Mouse (Mus musculus): Measurements from ENCODE around the gene Slc25a48.

Gene Slc25a48

DNA sequence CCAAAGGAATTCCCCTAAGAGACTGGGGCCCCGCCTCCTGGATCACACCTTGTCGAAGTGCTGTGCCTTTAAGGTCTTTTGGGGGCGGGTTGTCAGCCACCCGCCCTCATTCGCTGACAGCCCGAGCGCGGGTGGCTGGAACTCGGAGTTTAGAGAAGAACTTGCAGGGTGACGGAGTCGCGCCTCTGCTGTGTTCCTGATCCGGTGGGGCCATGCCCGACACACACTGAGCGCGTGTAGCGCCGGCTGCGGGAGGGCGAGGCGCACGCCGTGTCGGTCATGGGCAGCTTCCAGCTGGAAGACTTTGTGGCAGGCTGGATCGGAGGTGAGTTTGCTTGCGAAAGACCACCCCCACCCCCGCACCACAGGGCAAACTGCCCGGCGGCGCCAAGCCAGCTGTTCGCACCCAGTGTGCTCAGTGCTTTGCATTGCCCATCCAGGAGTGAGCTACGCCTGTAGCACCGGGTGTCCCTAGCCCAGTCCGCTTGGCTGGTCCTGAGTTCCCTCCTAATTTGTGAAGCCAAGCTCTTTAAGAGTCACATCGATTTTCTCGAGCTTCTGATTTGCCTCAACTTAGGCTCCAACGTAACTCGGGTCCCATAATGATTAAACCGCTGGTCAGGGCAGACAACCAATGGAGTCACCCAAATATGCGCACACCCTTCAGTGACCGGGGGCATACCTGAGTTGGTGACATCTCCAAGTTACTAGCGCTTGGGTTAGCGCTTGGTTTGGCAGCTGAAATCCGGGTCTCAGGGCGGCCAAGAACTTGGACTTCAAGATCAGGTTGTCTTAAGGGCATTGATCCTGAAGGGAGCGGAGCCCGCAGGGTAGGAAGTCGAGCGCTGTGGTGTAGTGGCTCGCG lies at the start of gene Slc25a48:
Gene Slc25a48 (plus strand): TSS at position 145 of the 865 bp plus-strand sequence.
- peak; percentile 28 for DNase-seq

DNA sequence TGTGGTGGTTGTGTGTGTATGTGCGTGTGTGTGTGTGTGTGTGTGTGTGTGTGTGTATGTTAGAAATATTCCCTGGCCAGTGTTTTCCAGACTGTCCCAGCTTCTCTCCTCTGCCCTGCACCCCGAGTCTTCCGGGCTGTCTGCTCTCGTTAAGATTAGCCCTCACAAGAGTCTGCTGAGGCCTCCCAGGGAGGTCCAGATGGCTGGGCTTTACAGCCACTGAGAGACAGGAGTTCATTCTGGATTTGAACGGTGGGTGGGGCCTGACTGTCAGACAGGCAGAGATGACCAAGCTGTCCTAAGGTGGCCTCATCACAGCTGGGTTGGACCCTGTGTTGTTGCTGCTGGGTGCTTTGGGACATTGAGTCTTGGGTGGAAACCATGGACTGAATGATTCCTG lies 40.6 kb upstream of the Slc25a48 start:
- no peak for DNase-seq

DNA sequence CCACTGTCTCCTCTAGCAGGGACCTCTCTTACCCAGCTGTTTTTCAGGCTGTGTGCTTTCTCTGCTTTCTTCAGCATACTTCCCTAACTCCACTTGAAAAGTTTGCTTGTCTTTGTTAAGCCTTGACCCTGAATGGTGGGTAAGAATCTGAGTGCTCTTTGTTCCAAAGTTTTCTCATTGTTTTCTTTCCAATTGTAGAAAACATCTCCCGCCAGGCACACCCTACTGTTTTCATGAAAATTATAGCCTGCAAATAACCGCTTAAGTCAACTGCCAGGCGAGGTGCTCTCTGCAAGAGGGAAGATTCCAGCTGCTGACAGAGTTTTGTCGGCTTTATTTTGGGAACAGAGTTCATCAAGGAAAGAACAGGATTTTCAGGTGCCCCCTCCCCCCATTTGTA lies 37.0 kb upstream of the Slc25a48 start:
- no peak for DNase-seq

DNA sequence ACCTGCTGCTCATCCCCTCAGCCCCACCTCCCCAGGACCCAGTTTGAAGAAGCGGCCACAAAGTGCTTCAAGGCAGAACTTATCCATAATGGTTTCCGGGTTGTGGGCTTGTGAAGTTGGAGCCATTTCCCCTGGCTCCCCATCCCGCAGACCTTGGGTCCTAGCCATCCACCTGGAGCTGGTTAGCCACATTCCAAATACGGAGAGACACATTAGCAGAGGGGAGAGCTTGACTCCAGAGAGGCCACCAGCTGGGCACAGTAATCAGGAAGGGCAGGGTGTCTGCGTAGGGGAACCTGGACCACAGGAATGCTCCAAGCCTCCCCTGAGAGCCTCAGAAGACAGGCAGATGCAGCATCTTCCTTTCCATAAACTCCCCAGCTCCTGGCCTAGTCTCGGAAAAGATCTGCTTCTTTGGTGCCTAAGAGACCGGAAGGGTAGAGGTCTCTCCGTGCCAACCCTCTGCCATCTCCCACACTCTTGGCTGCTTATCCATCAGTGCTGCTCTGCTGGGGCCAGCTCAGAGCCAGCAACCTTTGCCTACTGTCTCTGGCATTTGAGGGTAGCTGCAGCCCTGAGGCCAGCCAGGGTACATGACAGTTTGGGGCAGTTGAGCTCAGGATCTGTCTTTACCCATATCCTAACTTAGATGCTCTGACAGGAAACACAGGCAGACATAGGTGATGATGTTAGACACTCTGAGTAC lies 34.6 kb upstream of the Slc25a48 start:
- DNase-seq, result no peak

DNA sequence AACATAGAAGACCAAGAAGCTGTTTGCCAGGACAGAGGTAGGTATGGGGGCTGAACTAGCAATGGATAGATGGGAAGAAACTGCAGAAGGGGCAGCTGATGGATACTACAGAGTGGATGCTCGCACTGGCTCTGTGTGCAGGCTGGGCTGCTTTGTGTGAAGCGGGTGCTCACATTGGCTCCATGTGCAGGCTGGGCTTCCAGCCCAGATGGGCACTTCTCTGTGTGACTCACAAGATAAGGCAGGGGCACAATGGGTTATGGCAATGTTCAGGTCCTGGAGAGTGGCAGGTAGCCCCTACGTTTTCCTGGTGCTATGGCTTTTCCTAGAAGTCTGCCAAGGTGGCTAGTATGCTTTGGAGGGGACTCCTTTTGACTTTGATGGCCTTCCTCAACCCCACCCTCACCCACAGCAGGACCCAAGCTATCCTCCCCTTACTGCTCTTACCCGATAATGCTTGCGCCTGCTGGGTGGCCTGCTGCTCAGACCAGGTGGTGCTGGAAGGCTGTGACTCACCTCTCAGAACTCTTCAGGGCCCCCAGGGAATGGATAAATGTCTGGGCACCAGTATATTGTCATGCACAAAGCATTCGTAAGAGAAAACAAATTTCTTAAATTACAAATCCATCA lies 33.5 kb upstream of the Slc25a48 start:
- DNase-seq, result no peak

DNA sequence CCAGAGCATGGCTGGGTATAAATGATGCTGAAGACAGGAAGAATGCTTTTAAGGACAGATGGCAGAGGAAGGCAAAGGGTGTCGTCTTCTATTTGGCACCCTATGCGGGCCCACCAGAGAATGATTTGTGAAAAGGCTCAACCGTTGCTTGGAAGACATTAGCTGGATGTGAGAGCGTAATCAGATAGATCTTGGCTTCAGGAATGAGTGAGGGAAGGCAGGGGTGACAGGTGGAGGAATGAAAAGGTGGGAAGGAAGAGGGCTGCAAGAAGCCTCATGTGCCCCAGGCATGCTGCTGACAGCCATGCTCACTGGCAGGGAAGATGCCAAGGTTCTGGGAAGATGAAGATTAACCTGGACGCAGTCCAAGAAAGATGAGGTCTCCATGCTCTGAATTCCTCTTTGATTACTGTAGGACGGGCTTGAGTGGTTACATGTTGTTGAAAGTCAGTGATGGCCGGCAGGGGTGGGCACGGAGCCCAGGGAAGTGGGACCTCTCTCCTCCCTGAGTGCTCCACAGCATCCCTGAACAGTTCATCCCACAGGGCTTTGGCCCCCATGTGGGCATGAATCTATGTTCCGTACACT lies 25.8 kb upstream of the Slc25a48 start:
- no peak for DNase-seq

DNA sequence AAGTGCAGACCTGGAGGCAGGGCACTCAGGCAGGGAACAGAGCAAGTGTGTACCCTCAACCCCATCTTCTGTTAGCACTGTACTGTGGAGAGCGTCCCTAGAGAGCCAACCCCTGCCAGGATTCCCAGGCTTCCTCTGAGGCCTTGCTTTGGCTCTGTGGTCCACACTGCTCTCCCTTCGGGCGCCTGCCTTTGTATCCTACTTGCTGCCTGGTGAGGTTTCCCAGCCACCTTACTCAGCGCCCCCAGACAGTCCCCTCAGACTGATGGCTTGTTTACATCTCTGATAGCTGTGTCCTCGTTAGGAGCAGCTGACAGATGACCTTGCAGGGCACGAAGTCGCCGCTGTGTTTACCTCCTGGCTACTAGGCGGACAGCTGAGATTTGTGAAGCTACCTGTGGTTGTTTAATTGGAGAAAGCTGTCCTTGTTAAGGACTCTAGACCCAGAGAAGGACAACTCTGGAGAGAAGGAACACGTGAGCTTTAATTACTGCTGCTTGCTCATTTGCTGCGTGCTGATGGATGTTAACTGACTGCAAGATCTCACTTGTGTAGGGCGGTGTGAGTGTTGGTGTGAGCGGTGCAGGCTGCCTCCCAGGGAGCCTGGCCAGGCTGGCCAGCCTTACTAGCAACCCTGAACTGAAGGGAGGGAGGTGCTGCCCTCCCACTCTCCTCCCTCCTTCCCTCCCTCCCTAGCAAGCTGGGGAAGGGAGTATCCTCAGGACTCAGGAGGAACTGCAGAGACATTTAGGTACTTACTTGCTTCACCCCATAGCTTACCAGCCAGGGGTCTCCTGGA lies 19.3 kb upstream of the Slc25a48 start:
- DNase-seq, result no peak

DNA sequence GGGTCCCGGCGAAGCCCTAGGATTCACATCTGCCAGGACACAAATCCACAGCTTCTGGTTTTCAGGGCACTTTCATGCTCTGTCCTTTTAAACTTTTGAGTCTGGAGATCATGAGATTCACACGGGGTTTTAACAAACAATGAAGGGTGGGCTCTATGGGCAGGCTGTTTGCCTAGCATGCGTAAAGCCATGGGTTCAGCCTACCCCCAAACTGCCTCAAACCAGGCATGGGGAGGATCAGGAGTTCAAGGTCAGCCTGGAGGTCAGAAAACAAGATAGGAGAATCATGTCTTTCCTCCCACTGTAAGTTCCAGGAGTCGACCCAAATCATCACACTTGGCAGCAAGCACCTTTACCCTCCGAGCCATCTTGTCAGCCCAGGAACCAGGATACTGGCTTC lies 18.6 kb upstream of the Slc25a48 start:
- DNase-seq, result no peak

DNA sequence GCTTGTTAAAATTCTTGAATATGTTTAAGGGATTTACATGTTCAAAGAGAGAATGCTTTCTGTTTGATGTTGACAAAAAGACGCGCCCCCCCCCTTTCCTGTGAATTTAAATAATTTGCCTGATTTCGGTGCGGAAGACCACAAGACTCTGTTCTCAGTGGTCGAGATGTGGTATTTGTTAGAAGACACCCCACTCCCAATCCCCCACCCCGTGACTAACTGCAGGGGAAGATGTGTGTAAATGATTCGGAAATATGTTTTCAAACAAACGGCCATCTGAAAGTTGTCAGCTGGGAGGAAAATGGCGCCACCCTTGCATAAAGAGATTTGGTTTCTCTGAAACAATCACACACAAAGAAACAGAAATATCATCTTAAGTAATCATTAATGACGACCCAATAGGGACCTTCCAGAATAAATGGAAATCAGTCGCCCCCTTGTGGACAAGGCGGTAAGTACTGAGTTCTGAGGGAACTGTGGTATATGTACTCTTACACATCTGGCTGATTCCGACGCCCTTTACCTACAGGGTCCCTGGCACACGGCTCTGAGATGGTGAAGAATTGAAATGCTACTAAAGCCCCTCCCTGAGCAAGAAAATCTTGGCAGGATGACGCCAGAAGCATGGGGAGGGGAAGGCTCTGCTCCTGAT lies 16.0 kb upstream of the Slc25a48 start:
- peak; percentile 79 for DNase-seq

DNA sequence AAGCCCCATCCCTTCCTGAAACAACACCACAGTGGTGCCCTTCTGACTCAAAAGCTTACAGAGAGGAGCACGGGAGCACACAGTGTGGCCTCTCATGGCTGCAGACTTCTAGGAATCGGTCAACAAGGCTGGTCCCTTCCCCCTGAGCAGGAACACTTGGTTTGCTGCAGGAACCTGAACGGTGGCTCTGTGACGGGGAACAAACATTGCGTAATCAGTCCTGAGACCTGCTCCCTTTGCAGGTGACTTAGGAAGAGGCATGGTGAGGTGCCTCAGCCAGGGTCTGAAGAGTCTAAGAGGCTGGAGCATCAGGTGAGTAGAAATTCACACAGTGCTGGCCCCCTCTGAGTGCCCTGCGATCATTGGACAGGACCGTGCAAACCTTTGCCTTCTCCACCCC lies 12.2 kb upstream of the Slc25a48 start:
- no peak for DNase-seq

DNA sequence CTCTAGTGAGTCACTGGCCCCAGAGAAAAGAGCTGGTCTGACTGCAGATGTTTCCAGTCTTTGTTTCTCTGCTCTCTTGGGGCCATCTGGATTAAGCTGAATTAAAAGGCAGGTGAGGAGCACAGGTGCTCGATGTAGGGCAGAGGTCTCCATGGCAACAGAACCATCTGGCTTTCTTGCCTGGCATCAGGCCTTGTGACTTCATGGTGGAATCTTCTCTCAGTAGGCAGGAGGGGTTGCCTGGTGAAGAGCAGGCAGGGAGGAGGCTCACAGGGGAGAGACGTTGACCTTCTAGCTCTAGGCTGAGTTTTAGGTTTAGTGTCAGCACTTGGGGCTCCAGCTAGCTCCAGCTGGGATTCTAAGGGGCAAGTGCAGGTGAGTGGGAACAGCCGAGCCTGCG lies 11.8 kb upstream of the Slc25a48 start, which contains the start of gene Gm3045:
Gene Gm3045 (plus strand): TSS at position 230 of the 400 bp plus-strand sequence.
- no peak for DNase-seq

DNA sequence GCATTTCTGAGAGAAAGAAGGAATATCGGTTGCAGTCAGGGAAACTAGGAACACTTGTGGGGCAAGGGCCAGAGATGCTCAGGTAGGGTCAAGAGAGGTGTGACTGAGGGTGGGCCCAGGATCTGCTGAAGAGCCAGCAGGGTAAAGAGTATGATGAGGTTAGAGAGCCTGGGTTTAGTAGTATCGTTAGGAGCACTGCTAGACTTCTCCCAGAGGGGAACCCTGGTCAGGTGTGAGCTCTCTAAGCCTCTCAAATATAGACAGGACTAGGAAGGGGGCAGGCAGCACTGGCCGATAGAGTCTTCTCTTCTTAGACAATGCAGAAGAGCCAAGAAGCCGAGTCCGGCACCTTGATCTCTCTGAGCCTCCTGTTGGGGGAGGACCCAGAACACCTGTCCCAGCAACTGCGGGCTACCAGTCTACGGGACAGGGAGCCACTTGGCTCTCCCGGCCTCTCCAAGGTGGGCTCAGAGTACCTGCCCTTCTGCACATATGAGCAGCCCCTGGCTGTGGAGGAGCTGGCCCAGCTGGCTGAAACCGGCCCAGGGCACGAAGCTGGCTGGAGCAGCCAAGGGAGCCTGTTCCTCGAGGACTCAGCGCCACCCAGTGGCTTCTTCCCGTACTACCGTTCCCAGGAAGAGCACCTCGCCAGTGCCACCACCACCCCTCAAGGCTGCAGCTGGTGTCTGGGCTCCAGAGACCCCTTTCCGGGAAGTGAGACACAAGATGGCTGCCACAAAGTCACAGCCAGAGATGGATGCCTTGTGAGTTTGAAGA lies 9.2 kb upstream of the Slc25a48 start:
- DNase-seq, result peak; percentile 89

DNA sequence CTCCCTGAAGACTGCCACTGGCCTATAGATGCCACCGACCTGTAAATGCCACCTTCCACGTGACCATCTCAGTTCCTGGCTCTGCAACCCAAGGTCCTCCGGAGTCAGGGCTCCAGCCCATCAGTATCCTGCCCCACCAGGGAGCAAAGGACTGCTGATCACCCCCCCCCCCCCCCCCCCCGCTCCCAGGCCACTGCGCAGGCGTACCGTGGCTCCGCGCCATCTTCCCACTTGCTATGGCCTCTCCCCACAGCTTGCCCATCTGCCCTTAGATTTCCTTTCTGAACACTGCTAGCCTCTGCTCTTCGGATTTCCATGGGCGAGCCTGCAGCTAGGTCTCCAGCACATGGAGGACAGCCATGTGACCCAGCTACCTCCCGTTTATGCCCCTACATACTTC lies 5.7 kb upstream of the Slc25a48 start:
- no peak for DNase-seq

DNA sequence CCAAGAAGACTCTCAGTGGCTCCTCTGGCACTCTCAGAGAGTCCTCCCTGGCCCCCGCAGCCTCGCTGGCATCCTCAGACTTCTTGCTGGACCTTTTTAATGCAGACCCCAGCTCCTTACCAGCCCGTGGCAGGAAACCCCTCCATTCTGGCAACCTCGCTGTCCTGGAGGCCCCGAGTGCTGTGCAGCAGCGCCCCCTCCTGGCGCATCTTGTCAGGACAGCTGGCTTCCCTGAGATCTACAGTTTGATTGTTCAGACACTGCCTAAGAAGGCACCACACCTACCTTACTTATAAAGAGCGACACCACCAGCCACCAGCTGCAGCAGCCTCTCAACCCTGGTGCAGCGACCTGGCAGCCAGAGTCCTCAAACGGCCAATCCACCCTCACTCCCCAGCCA lies 4.7 kb upstream of the Slc25a48 start:
- peak; percentile 76 for DNase-seq

DNA sequence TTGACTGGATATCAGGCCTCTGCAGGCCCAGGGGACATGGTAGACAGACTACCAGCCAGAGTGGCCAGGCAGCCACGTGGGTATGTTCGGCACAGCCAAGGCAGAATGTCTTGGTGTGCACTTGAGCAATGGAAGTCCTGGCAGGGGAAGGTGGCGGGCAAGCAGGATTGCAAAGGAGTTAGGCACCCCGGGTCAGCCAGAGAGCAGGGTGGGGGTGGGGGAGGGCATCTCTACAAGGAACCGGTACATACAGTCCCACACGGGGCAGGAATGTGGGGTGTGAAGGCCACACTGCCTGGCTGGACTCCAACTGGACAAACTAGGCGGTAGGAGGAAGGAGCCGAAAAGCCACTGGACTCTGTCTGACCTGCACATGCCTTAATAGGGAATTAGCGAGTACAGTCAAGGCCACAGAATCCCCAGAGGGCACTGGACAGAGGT lies 3.8 kb upstream of the Slc25a48 start:
- no peak for DNase-seq

DNA sequence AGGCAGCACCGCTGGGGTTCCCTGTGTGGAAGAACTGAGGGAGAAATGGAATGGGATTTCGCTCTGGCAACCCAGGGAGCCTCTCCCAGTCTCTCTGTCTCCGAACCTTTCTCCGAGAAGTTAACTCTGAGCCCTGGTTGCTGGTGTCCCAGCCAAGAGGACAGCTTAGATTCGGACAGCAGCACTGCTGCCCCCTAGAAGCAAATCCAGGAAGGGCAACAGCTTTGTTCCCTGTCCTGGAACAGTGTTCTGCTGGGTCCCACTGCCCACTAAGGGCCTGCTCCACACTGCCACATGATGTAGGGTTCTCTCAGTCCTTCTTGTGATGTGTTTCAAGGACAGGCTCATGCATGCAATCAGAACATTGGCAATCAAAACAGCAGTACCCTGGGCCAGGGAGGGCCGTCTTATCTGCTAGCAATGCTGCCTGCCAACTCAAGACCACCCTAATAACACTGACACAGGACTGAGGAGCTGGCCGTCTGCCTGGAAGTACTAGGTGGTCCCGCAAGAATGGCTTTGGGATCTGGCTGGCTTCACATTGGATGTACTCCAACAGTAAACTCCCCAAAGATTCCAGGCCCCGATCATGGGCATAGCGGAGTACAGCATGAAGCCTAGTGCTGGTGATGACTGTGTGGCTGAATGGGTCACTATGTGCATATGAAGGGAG lies 2.4 kb upstream of the Slc25a48 start:
- DNase-seq, result no peak

DNA sequence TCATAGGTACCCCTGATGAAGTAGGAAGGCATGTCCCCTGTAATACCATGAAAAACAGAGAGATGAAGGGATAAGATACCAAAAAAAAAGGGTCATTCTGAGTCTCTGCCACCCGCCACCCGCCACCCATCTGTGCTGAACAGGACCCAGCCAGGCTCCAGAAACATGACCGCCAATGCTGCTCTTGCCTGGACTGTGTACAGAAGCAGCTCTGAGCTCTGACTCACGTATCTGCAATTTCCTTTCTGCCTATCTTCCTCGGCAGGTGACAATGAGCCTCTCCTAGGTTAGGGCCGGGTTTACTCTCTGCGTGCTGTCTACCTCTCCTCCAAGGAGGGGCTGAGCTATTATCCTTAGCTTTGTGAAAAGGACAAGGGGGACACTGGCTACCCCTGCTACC lies 5.3 kb downstream of the Slc25a48 start:
- DNase-seq, result no peak

DNA sequence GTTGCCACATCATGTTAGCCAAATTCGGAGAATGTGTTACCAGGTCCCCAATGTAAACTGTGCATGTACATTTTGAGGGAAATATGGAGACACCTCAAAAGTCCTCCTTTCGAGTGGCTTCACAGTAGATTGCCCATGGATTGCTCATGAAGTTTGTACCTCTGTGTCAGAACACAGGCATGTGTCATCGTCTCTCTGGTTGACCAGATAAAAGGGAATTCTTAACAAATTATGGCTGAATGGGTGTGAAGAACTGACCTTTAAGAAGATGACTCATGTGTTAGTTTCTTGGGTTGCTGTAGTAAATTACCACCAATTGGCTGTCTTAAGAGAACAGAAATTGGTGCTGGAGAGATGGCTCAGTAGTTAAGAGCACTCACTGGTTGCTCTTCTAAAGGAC lies 6.0 kb downstream of the Slc25a48 start:
- DNase-seq, result no peak

DNA sequence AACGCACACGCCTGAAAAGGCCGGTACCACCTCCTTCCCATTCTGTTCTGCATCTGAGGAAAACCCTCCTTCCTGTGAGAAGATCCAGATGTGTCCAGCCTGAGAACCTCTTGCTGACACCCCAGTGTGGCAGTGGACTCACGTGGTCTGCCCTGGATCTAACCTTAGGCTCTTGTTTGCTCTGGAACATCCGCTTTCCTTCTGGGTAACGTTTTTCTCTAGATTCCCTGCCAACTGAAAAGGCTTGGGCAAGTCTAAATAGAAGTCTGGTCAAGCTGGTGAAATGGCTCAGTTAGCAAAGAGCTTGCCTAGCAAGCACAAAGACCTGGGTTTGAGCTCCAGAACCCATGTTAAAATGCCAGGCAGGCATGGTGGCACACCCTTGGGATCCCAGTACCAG lies 6.8 kb downstream of the Slc25a48 start:
- DNase-seq, result no peak

DNA sequence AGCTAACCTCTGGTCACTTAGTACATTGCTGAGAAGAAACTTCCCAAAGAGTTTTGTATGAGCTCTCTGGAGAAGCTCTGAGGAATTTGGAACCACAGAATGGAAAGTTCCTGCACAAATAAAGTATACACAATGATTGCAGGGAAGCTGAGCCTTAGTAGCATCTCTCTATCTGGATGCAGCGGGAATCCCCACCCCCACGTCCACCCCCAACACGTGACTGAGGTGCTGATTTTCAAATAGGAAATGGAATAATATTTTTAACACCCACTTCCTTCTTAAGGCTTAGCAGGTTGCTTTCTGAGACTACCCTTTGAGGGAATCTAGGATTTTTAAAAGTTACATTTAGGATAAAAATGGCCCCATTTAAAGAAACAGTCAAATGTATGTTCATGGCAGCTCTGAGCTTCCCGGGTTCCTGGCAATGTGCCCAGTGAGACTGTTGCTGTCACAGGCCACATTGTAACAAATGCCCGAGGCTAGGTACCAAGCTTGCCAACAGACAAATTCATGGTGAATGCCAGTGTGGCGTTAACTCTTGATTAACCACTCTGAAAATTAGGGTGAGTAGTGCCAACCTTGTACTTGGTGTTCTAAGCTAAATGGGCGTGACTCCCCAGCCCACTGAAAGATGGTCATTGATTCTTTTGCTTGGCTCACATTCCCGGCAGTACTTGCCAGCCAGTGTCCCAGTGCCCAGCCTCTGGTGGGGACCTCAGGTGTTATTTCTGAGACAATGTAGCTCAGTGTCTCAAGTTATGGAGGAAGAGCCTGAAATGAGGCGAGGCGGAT lies 11.3 kb downstream of the Slc25a48 start:
- DNase-seq, result no peak

All from right cerebral cortex, postnatal 14 days (tissue).